Mouse (Mus musculus): Measurements from ENCODE around the gene 1110002E22Rik. TPM values are rescaled to one million over a fixed set of nuclear protein-coding genes. Genes with fewer than 3 reads are reported as not detected.

The 1110002E22Rik gene
- 0.05 TPM for polyA plus RNA-seq (2017; shearing (Covaris generic))

DNA sequence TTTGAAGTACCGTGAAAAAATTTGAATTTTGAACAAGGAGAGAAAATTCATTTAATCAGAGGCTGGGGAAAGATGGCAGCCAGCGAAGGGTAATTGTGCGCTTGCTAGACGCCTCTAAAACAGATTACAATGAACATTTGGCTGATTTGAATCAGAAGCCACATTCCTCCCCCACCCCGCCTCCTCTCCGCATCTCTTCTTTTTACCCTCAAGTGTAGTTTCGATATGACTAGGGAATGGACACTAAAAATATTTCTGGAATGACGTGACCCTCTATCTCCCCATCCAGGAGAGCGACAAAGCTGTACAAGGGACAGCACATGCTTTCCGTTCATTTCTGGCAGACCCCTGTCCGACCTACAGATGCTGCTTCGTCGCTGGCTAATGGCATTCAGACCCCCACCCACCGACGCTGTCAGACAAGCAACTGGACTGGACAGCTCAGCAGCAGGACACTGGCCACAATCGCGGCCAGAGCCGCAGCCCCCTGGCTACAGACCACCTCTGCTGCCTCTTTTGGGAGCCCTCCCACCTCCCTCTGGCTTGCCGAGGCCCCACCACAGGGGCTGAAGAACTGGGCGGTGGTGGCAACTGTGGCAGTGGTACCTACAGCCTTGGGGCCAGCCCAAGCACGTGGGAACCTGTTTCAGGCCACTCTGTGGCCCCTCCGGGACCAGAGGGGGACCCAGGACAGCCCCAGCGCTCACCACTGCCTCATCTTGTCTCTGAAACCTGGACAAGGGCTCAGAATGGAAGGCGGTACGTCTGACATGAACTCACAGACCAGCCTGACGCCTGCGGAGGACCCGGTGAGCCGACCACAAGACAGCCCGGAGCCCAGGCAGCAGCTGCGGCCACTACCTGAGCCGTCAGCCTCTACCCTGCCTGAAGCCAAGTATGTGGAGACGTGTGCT, at the start of gene 1110002E22Rik:
1110002E22Rik (plus strand) TSS at position 321 of the 914 bp plus-strand sequence.

DNA sequence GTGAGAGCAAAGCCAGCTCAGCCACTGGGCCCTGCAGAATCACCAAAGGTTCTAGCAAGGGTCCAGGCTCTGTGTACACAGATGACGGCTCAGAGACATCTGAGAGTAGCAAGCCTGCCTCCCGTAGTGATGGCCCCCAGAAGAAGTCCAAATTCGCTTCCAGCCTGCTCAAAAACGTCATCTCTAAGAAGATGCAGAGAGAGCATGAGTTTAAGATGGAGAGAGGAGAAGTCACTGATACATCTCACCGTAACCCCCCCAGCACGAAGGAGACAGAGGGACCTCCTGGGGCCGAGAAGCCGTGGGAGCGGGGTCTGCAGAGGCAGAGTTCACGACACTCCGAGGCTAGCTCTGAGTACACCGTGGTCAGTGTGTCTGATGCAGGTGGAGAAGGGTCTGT, 2.4 kb downstream of the 1110002E22Rik start, which contains the start of gene Gm5105:
Gm5105 (minus strand) TSS at position 101 of the 400 bp plus-strand sequence.

Other genes starting within 250 kb of the 1110002E22Rik start
- 1,137 TPM for gene H2afz, start 200.6 kb upstream of the 1110002E22Rik start, polyA plus RNA-seq (2017; shearing (Covaris generic))
- gene Dnajb14, start 197.4 kb upstream of the 1110002E22Rik start, polyA plus RNA-seq (2017; shearing (Covaris generic)) = 4.6 TPM
- 80.3 TPM for gene Lamtor3, start 146.5 kb upstream of the 1110002E22Rik start, polyA plus RNA-seq (2017; shearing (Covaris generic))
- 153 TPM for gene Dapp1, start 83.5 kb upstream of the 1110002E22Rik start, polyA plus RNA-seq (2017; shearing (Covaris generic))
- gene Gm5105, start 2.3 kb downstream of the 1110002E22Rik start, polyA plus RNA-seq (2017; shearing (Covaris generic)) = not detected
- gene Trmt10a, start 78.4 kb downstream of the 1110002E22Rik start, polyA plus RNA-seq (2017; shearing (Covaris generic)) = 7.7 TPM
- 5.8 TPM for gene Mttp, start 79.9 kb downstream of the 1110002E22Rik start, polyA plus RNA-seq (2017; shearing (Covaris generic))
- not detected for gene 4930579F01Rik, start 128.8 kb downstream of the 1110002E22Rik start, polyA plus RNA-seq (2017; shearing (Covaris generic))
- gene Adh7, start 152.7 kb downstream of the 1110002E22Rik start, polyA plus RNA-seq (2017; shearing (Covaris generic)) = not detected
- 4.6 TPM for gene Adh1, start 195.9 kb downstream of the 1110002E22Rik start, polyA plus RNA-seq (2017; shearing (Covaris generic))
- not detected for gene Adh6a, start 248.2 kb downstream of the 1110002E22Rik start, polyA plus RNA-seq (2017; shearing (Covaris generic))